Mouse (Mus musculus): ENCODE measurements around the gene Rad9a.

GRCm38 (mm10) chr19:4192251-4192985 lies 9.0 kb downstream of the Rad9a start:
- TF ChIP-seq POLR2A (IDR thresholded peaks at IDR 0.05; ENCODE audit: borderline replicate concordance, insufficient read depth, low read length), result no peak
- no peak for TF ChIP-seq CTCF (IDR thresholded peaks at IDR 0.05; ENCODE audit: borderline replicate concordance, insufficient read depth, low read depth, low read length)

Data from cerebellum, adult 2 months (tissue).